Mouse (Mus musculus) embryo, embryonic 10.5 days (tissue): ENCODE results near the gene Tcf7.

Experiments
- DNase-seq: peaks from one replicate; pipeline ENCODE4 v3.0.0-alpha.2; 2015; ENCODE audit warnings: low spot score

Gene Tcf7

GRCm38 (mm10) chr11:52267271-52267670 lies 15.5 kb downstream of the Tcf7 start:
- no peak for DNase-seq

- no peak for DNase-seq
Observed at GRCm38 (mm10) chr11:52265616-52266307, 17.1 kb downstream of the Tcf7 start.

DNA sequence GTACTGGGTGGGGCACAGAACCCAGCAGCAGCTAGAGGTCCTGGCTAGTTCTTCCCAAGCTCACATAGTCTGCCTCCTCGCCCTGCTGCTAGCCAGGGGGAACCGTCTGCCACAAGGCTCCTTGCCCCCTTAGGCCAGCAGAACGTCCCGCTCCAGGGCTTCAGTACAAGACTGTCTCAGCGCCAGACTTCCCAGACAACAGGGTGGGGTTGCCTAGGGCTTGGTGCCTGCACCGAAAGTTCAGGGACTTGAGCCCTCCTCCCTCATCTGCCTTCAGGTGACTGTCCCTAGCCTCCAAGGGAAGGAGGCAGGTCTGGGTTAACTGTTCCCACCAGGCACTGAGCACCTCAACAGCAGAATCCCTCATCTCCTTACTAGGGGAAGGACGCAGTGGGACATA lies 17.9 kb downstream of the Tcf7 start:
- no peak for DNase-seq

DNA sequence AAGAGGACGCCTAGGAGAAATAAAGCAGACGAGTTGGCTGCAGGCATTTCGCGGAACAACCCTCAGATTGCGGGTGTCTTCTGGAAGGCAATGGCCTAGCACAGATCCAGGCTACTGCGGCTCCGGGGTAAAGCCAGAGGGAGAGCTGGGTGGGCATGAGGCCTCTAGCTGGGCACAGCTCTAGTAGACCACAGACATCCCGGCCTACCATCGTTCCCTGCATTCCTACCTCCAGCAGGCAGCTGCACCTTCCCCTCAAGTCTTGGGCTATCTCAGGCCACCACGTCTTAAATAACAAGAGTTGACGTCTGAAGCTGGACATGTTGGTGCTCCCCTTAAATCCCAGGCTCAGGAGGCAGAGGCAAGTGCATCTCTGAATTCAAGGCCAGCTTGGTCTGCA lies 20.5 kb downstream of the Tcf7 start:
- DNase-seq = no peak

GRCm38 (mm10) chr11:52261937-52262336 lies 20.9 kb downstream of the Tcf7 start:
- peak; percentile 46 for DNase-seq

GRCm38 (mm10) chr11:52260878-52261277 lies 21.9 kb downstream of the Tcf7 start:
- DNase-seq = no peak

DNA sequence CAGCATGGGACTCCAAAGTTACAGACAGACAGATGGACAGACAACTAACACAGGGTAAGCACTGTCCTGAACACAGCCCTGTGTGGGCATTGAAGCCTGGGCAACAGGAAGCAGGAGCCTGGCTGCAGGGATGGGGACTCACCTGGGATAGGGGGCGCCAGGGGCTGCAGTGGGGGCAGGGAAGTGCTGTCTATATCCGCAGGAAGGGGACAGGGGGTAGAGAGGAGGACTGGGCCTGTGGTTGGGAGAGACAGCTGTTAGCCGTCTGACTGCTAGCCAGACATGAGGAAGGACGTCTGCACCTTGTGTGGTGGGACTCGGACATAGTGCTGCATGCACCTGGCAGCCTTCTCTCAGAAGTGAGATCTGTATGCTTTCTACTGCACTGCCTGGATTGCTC lies 24.1 kb downstream of the Tcf7 start:
- no peak for DNase-seq

- DNase-seq = no peak
Observed at GRCm38 (mm10) chr11:52257376-52257775, 25.4 kb downstream of the Tcf7 start.

DNA sequence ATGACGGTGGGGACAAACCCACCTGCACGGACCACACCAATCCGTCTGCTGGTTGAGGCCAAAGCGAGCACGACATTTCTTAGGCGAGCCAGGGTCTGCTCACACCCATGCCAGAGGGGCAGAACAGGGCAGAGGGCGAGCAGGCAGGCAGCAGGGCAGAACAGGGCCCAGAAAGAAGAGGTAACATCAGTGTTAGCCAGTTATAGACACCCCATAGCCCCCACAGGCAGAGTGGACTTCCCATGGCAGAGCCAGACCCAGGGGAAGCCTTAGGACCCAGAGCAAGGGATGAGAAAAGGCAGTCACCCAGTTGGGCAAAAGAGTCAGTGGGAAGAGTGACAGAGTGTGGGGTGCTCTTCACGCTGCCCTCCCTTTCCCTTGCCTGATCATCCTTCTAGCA lies 27.7 kb downstream of the Tcf7 start:
- no peak for DNase-seq

GRCm38 (mm10) chr11:52253674-52254375 lies 29.0 kb downstream of the Tcf7 start:
- peak; percentile 84 for DNase-seq

- no peak for DNase-seq
Observed at GRCm38 (mm10) chr11:52252692-52253091, 30.1 kb downstream of the Tcf7 start.

DNA sequence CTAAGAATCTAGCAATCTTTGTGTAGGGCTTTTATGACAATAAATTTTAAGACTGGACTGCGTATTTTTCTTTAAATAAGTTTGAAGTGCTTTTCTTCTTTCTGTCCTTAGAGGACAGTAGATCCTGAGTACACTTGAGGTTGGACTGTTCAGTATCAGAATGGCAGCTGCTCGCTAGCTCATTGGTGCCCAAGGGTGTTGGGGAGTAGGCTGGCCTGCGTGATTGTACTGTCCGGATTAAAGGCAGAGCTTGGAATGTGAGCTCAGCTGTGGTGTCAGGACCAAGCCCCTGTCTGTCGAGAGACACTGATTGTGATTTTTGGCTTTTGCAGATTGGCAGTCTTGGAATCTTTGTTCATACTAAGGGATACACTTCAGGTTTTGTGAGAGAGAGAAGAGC lies 31.0 kb downstream of the Tcf7 start:
- DNase-seq = no peak

DNA sequence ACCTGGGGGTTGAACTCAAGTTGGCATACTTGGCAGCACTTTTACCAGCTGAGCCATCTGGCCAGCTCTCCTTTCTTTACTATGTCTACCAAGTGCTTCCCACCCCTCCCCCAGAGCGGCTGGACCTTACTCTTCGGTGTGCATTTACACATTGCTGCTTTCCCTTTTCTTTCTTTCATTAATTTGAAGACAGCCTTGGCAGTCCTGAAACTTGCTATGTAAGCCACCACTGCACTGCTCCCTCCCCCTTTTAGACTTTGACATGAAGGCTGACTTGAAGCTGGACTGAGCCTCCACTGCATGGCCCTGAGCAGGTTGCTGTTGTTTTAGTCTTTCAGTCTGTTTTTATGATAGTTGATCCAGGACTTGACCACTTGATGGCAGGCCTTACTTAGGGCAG lies 33.4 kb downstream of the Tcf7 start:
- DNase-seq = no peak

GRCm38 (mm10) chr11:52240898-52241542 lies 41.8 kb downstream of the Tcf7 start:
- DNase-seq = no peak

DNA sequence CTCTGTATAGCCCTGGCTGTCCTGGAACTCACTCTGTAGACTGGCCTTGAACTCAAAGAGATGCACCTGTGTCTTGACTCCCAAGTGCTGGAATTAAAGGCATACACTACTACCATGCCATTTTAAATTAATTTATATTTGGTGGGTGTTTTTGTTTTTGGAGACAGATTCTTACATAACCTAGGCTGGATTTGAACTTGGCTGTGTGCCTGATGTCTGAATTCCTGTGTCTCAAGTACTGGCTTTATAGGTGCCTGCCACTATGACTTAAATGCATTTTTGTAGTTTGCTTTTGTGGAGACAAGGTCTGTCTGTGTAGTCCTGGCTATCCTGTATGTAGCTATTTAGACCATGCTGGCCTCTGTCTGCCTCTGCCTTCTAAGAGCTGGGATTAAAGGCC lies 48.3 kb downstream of the Tcf7 start:
- DNase-seq = no peak

DNA sequence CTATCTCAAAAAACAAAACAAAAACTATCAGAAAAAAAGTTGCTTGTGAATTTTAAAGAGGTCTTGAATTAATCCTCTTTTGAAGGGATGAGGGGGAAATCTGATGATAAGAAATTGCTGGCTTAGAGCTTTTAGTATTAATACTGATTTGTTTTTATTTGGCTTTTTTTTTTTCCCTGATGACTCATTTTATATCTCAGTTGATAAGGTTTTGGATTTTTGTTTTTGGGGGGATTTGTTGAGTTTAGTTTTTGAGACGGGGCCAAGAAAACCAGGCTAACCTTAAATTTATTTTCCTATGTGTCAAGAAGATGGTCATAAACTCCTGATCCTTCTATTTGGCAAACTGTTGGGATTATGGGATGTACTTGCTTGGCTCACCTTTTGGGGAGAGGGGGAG lies 48.9 kb downstream of the Tcf7 start:
- no peak for DNase-seq

DNA sequence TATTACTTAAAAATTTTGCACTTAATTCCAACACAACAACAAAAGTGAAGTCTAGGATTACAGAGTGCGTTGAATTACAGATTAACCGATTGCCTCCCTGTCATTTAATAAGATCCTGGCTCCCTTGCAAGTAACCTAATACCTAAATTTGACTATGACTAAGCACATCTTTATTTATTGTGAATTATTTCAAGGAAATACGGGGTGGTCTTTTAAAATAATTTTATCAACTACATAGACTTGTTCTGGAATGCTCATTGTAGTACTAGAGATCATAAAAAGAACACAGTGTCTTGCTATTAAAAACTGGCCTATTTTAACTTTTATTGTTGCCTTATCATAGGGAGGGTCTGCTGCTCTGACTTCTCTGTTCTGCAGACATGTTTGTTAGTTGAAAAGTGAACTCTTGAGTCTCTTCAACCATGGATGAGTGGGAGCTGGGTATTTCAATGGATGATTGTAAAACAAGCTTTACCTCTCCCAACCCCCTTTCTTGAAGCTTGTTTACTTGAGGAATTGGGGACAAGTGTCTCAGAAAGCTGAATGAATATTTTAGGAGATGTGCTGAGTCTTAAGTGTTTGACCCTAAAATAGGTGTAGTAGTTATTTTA lies 49.7 kb downstream of the Tcf7 start:
- DNase-seq = no peak

DNA sequence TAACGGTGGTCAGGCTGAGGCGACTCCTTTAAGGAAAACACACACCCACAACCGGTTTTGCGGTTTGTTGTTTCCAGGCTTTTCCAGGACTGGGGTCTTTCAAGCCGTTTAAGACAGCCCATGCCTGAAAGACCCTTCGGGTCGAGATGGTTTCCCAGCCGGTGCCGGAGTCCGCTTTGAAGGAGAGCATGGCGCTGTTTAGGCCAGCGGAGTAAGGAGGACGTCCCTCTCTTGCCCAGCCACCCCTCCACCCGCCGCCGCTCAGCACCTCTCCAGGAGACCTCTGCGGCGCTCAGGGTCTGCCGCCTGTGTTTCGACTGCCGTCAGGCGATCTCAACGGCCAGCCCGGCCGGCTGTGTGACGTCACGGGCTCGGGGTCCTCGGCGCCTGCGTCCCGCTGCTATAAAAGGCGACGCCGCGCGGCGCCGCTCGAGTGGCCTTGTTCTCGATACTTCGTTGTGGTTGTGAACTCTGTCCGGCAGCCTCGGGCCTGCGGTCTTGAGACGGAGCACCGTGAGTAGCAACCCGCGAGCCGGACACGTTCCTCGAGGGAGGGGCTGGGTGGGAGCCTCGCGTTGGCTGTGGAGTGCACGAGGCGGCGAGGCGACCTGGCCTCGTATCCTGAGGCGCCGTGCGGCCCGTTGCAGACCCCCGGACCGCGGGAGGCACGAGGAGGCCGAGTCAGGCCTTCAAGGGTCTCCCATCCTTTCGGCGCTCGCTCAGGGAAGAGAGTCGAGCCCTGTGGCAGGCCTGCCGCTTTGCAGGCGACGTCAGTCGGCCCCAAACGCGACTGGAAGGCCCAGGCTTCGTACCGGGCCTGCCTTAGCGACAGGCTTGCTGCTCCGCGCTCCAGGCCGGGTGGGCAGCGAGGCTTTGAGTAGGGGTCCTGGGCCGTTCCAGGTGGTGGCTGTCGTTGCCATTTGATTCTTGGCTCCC lies 50.9 kb downstream of the Tcf7 start, which contains the start of gene Skp1a:
Gene Skp1a, plus strand, starts transcription at position 390 of the 936 bp plus-strand sequence.
- DNase-seq = peak; percentile 92

GRCm38 (mm10) chr11:52230694-52231093 lies 52.1 kb downstream of the Tcf7 start:
- no peak for DNase-seq

DNA sequence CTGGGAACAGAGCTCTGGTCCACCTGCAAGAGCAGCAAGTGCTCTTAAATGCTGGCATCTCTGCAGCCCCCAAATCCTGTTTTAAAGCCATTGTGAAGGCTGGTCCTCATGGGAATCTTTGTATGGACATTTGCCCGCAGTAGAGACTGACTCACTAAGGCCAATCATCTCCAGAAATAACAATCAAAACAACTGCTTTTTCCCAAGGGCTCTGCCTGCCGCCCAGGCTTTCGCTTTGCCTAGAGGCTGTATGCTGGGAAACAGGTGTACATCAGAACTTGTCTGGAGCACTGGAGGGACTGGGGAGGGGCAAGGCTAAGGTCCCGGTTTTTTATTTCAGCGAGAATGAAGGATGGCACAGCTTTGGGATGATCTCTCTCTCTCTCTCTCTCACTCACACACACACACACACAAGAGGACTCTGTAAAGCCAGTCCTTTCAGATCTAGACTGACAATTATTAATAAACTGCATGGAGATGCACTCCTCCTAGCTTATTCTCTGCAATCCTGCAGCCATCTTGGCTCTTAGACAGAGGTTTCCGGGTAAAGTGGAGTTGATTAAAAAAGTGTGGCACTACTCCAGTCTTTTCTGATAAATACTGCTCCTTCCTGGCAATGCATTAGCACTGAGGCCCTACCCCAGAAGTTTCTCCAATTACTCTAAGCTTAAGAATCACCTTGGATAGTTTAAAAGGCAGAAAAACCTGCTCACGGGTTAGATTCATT lies 53.9 kb downstream of the Tcf7 start:
- no peak for DNase-seq
